Mouse (Mus musculus) lung, adult 2 months (tissue): ENCODE measurements around the gene Cpe.

Source experiments
- CTCF ChIP-seq: fragments of 200-500 bp; IDR thresholded peaks from 2 replicates; pipeline ENCODE4 v1.5.1; 2011; ENCODE audit warnings: mild to moderate bottlenecking, low read length, control low read depth; ENCODE audit not compliant: insufficient read depth
- POLR2A ChIP-seq: fragments of 200-500 bp; IDR thresholded peaks from 2 replicates; pipeline ENCODE4 v1.6.1; 2011; ENCODE audit warnings: low read depth, mild to moderate bottlenecking, control low read depth, low read length, borderline replicate concordance; ENCODE audit errors: extremely low read depth

GRCm38 (mm10) chr8:64728156-64728555 is 35.3 kb upstream of the Cpe start:
- TF ChIP-seq POLR2A (no peak), CTCF (no peak)
